Mouse (Mus musculus): ENCODE data around the gene Ksr2.

GRCm38 (mm10) chr5:117596803-117597202 is 183.0 kb downstream of the Ksr2 start:
- TF ChIP-seq POLR2A (IDR thresholded peaks at IDR 0.05; ENCODE audit: low read depth, low read length) (no peak), CTCF (IDR thresholded peaks at IDR 0.05; ENCODE audit: borderline replicate concordance, insufficient read depth, low read length) (no peak)
